Mouse (Mus musculus): ENCODE data around the gene Sapcd1. TPM values are rescaled to one million over a fixed set of nuclear protein-coding genes. Genes with fewer than 3 reads are reported as not detected.

The Sapcd1 gene
- total and polyA plus RNA-seq, 3 experiments: 94.1 to 142 (median 105) TPM

GRCm38 (mm10) chr17:35064951-35065947 is 37.4 kb upstream of the Sapcd1 start, which contains the start of gene Ly6g6c:
Gene Ly6g6c (plus strand): TSS chr17:35065388.
- 0 out of 4 replicates have a peak, but pooled peaks cover 0 to 2% of the 10 kb centered on the region in 2 experiments for H3K4me1 ChIP-seq (ENCODE audit: control insufficient read depth in 1 of 2, insufficient read depth in 2 of 2)
- dilution Hi-C loops (cut with MboI; ENCODE audit: extremely low pct_ligation_motif_present, extremely low pct_unique_long_range_greater_than_20kb, low sequenced_read_pairs) (no loop called here), in situ Hi-C loops (cut with MboI; ENCODE audit: low pct_ligation_motif_present, low pct_unique_long_range_greater_than_20kb, low sequenced_read_pairs) (loop anchor here (5.0 kb wide), 1 partner anchor 43 kb away; no protein-coding TSS in a partner anchor)
- no peaks in the 10 kb centered on the region for H3K27me3 ChIP-seq (replicated peaks)
- 0 out of 2 replicates have a peak within 1 kb of the TSS, but pooled peaks have one; percentile 1 for H3K4me2 ChIP-seq (ENCODE audit: insufficient read depth, low read depth, poor library complexity, severe bottlenecking)
- H3K9me3 ChIP-seq (replicated peaks; ENCODE audit: low read length): no peaks in the 10 kb centered on the region
- H3K9ac ChIP-seq (ENCODE audit: insufficient read depth, low read depth): no peak within 1 kb of the TSS
- no peak for DNase-seq (ENCODE audit: extremely low read depth)
- H3K27ac ChIP-seq (ENCODE audit: insufficient read depth, low read depth): no peak within 1 kb of the TSS
- H3K4me3 ChIP-seq (replicated peaks in 1 of 3; ENCODE audit: low read depth in 2 of 3, low read length in 2 of 3, poor library complexity in 1 of 3): no peak within 1 kb of the TSS
- TF ChIP-seq JUN (IDR thresholded peaks at IDR 0.05; ENCODE audit: insufficient read depth, low read depth, low read length): no peak
- TF ChIP-seq ELF1 (IDR thresholded peaks at IDR 0.05; ENCODE audit: low read depth, low read length): no peak
- no peak for TF ChIP-seq RCOR1 (conservative IDR thresholded peaks at IDR 0.05; ENCODE audit: low read depth, low read length)
- no peak for TF ChIP-seq MXI1 (IDR thresholded peaks at IDR 0.05; ENCODE audit: low read depth, low read length)
- no peak for TF ChIP-seq TCF12 (IDR thresholded peaks at IDR 0.05; ENCODE audit: low read depth, low read length)
- TF ChIP-seq POLR2A (IDR thresholded peaks at IDR 0.05; ENCODE audit: low read depth, low read length): no peak
- no peak for TF ChIP-seq MYC (IDR thresholded peaks at IDR 0.05; ENCODE audit: low read depth, low read length)
- TF ChIP-seq SIN3A (IDR thresholded peaks at IDR 0.05; ENCODE audit: low read length): no peak
- no peak for TF ChIP-seq TBP (conservative IDR thresholded peaks at IDR 0.05; ENCODE audit: low read depth, low read length)
- no peak for TF ChIP-seq RAD21 (IDR thresholded peaks at IDR 0.05; ENCODE audit: low read depth, low read length)
- TF ChIP-seq MAFK (IDR thresholded peaks at IDR 0.05; ENCODE audit: insufficient replicate concordance, low read length): no peak
- TF ChIP-seq POLR2AphosphoS2 (IDR thresholded peaks at IDR 0.05; ENCODE audit: low read depth, low read length): no peak
- TF ChIP-seq GABPA (IDR thresholded peaks at IDR 0.05; ENCODE audit: insufficient replicate concordance, low read depth, low read length): no peak
- TF ChIP-seq E2F4 (IDR thresholded peaks at IDR 0.05; ENCODE audit: insufficient replicate concordance, low read depth, low read length): no peak
- H3K36me3 ChIP-seq (replicated peaks in 1 of 2; ENCODE audit: control insufficient read depth in 1 of 2, insufficient read depth in 1 of 2, low read length in 1 of 2): peaks cover 12 to 40% of the 10 kb centered on the region in 2 experiments
- H3K79me2 ChIP-seq (replicated peaks; ENCODE audit: control insufficient read depth, extremely low read depth, insufficient read depth, poor library complexity, severe bottlenecking): no peaks in the 10 kb centered on the region

DNA sequence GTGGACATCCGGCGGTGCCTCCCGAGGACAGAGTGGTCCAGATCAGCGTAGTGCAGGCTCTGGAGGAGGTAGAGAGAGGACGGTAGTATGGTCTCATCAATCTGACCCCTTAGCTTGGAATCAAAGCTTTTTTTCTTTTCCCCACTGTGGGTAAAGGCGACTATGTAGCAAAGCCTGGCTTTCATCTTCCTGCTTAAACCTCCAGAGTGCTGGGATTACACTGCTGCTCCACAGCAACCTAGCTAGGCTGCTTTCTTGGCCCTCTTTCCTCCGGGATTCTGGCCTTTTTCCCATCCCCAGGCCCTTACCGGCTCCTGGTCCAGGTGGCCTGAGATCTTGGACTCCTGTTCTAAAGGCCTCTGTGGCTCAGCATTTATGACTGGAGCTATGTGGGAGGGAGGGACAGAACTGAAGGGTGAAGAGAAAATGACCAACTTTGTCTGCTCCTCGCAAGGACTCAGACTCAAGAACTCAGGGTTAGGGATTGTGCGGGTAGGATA is 36.6 kb upstream of the Sapcd1 start:
- Histone ChIP-seq H3K27ac (ENCODE audit: insufficient read depth, low read depth) (no peak overlapping the region), H3K4me2 (ENCODE audit: insufficient read depth, low read depth, poor library complexity, severe bottlenecking) (no peak overlapping the region), H3K4me3 (replicated peaks in 1 of 3; ENCODE audit: low read depth in 2 of 3, low read length in 2 of 3, poor library complexity in 1 of 3) (no peak overlapping the region), H3K4me1 (ENCODE audit: control insufficient read depth in 1 of 2, insufficient read depth in 2 of 2) (0 out of 4 replicates have a peak, but pooled peaks cover 0 to 2% of the 10 kb centered on the region in 2 experiments), H3K9ac (ENCODE audit: insufficient read depth, low read depth) (no peak overlapping the region), H3K79me2 (replicated peaks; ENCODE audit: control insufficient read depth, extremely low read depth, insufficient read depth, poor library complexity, severe bottlenecking) (no peaks in the 10 kb centered on the region), H3K36me3 (replicated peaks in 1 of 2; ENCODE audit: control insufficient read depth in 1 of 2, insufficient read depth in 1 of 2, low read length in 1 of 2) (peaks cover 15 to 48% of the 10 kb centered on the region in 2 experiments), H3K27me3 (replicated peaks) (no peaks in the 10 kb centered on the region), H3K9me3 (replicated peaks; ENCODE audit: low read length) (no peaks in the 10 kb centered on the region)
- no peak for DNase-seq (ENCODE audit: extremely low read depth)
- in situ Hi-C loops (cut with MboI; ENCODE audit: low pct_ligation_motif_present, low pct_unique_long_range_greater_than_20kb, low sequenced_read_pairs): no loop called here
- dilution Hi-C loops (cut with MboI; ENCODE audit: extremely low pct_ligation_motif_present, extremely low pct_unique_long_range_greater_than_20kb, low sequenced_read_pairs): no loop called here
- TF ChIP-seq POLR2AphosphoS2 (IDR thresholded peaks at IDR 0.05; ENCODE audit: low read depth, low read length): no peak
- TF ChIP-seq MAZ (IDR thresholded peaks at IDR 0.05; ENCODE audit: low read depth, low read length): no peak
- no peak for TF ChIP-seq E2F4 (IDR thresholded peaks at IDR 0.05; ENCODE audit: insufficient replicate concordance, low read depth, low read length)
- no peak for TF ChIP-seq SIN3A (IDR thresholded peaks at IDR 0.05; ENCODE audit: low read length)
- no peak for TF ChIP-seq MXI1 (IDR thresholded peaks at IDR 0.05; ENCODE audit: low read depth, low read length)
- TF ChIP-seq ZMIZ1 (IDR thresholded peaks at IDR 0.05; ENCODE audit: low read depth, low read length): no peak
- TF ChIP-seq POLR2A (IDR thresholded peaks at IDR 0.05; ENCODE audit: low read depth, low read length): no peak
- no peak for TF ChIP-seq MEF2A (IDR thresholded peaks at IDR 0.05; ENCODE audit: borderline replicate concordance, low read depth, low read length)
- TF ChIP-seq NELFE (IDR thresholded peaks at IDR 0.05; ENCODE audit: low read depth, low read length): no peak
- no peak for TF ChIP-seq JUND (conservative IDR thresholded peaks at IDR 0.05; ENCODE audit: low read depth, low read length)
- no peak for TF ChIP-seq ETS1 (conservative IDR thresholded peaks at IDR 0.05; ENCODE audit: low read depth, low read length)
- TF ChIP-seq TCF12 (IDR thresholded peaks at IDR 0.05; ENCODE audit: low read depth, low read length): no peak
- no peak for TF ChIP-seq CTCF (conservative IDR thresholded peaks at IDR 0.05 in 1 of 2, IDR thresholded peaks at IDR 0.05 in 1 of 2; ENCODE audit: low read depth in 2 of 2, low read length in 2 of 2)
- TF ChIP-seq RAD21 (IDR thresholded peaks at IDR 0.05; ENCODE audit: low read depth, low read length): no peak
